Mouse (Mus musculus): ENCODE measurements around the gene Bst1. TPM values are rescaled to one million over a fixed set of nuclear protein-coding genes. Genes with fewer than 3 reads are reported as not detected.
A peak's percentile ranks its signal among the peaks of the same experiment; 100 is the strongest.

Bst1 gene
- polyA plus RNA-seq, 1 experiment = 2.0 TPM

GRCm38 (mm10) chr5:43848275-43848674, 29.6 kb downstream of the Bst1 start:
- Histone ChIP-seq H3K36me3 (replicated peaks; ENCODE audit: low read length) (no peaks in the 10 kb centered on the region), H3K4me3 (replicated peaks) (peak overlapping the region; percentile 77), H3K9me3 (peaks cover 16% of the 10 kb centered on the region), H3K4me1 (peaks cover 25% of the 10 kb centered on the region), H3K27me3 (replicated peaks) (peaks cover 6% of the 10 kb centered on the region)
- TF ChIP-seq FLI1 (IDR thresholded peaks at IDR 0.05; ENCODE audit: low read length) = no peak
- no peak for TF ChIP-seq GATA1 (IDR thresholded peaks at IDR 0.05; ENCODE audit: borderline replicate concordance, low read length)

GRCm38 (mm10) chr5:43853096-43853867, 34.6 kb downstream of the Bst1 start:
- peaks cover 15% of the 10 kb centered on the region; the same call in 1 of the 2 replicates for H3K9me3 ChIP-seq
- peaks cover 47% of the 10 kb centered on the region for H3K4me1 ChIP-seq
- peaks cover 4% of the 10 kb centered on the region for H3K36me3 ChIP-seq (replicated peaks; ENCODE audit: low read length)
- H3K27me3 ChIP-seq (replicated peaks) = no peaks in the 10 kb centered on the region
- no peak overlapping the region for H3K4me3 ChIP-seq (replicated peaks)
- TF ChIP-seq GATA1 (IDR thresholded peaks at IDR 0.05; ENCODE audit: borderline replicate concordance, low read length) = no peak
- TF ChIP-seq FLI1 (IDR thresholded peaks at IDR 0.05; ENCODE audit: low read length) = no peak

GRCm38 (mm10) chr5:43853868-43854488, 35.3 kb downstream of the Bst1 start:
- Histone ChIP-seq H3K9me3 (peaks cover 15% of the 10 kb centered on the region; the same call in 1 of the 2 replicates), H3K4me3 (replicated peaks) (no peak overlapping the region)
- TF ChIP-seq GATA1 (IDR thresholded peaks at IDR 0.05; ENCODE audit: borderline replicate concordance, low read length) (no peak), FLI1 (IDR thresholded peaks at IDR 0.05; ENCODE audit: low read length) (no peak)

GRCm38 (mm10) chr5:43855769-43856168, 37.1 kb downstream of the Bst1 start:
- no peak for TF ChIP-seq GATA1 (IDR thresholded peaks at IDR 0.05; ENCODE audit: borderline replicate concordance, low read length)
- TF ChIP-seq FLI1 (IDR thresholded peaks at IDR 0.05; ENCODE audit: low read length) = no peak
- H3K27me3 ChIP-seq (replicated peaks) = no peaks in the 10 kb centered on the region
- no peak overlapping the region for H3K4me3 ChIP-seq (replicated peaks)
- H3K4me1 ChIP-seq = peaks cover 46% of the 10 kb centered on the region
- H3K36me3 ChIP-seq (replicated peaks; ENCODE audit: low read length) = peaks cover 4% of the 10 kb centered on the region
- peaks cover 19% of the 10 kb centered on the region; the same call in 1 of the 2 replicates for H3K9me3 ChIP-seq

More at GRCm38 (mm10) chr5:43853868-43854488, 35.3 kb downstream of the Bst1 start:
- Histone ChIP-seq H3K27me3 (replicated peaks) (no peaks in the 10 kb centered on the region), H3K36me3 (replicated peaks; ENCODE audit: low read length) (peaks cover 4% of the 10 kb centered on the region), H3K4me1 (peaks cover 44% of the 10 kb centered on the region)

- H3K36me3 ChIP-seq (replicated peaks; ENCODE audit: low read length) = peaks cover 4% of the 10 kb centered on the region
- peaks cover 16% of the 10 kb centered on the region; the same call in 1 of the 2 replicates for H3K9me3 ChIP-seq
- peaks cover 41% of the 10 kb centered on the region for H3K4me1 ChIP-seq
- no peak overlapping the region for H3K4me3 ChIP-seq (replicated peaks)
- no peaks in the 10 kb centered on the region for H3K27me3 ChIP-seq (replicated peaks)
- no peak for TF ChIP-seq GATA1 (IDR thresholded peaks at IDR 0.05; ENCODE audit: borderline replicate concordance, low read length)
- TF ChIP-seq FLI1 (IDR thresholded peaks at IDR 0.05; ENCODE audit: low read length) = no peak
Observed at GRCm38 (mm10) chr5:43859663-43860062, 41.0 kb downstream of the Bst1 start.

GRCm38 (mm10) chr5:43860096-43860495, 41.4 kb downstream of the Bst1 start:
- peaks cover 41% of the 10 kb centered on the region for H3K4me1 ChIP-seq
- peaks cover 4% of the 10 kb centered on the region for H3K36me3 ChIP-seq (replicated peaks; ENCODE audit: low read length)

GRCm38 (mm10) chr5:43860670-43861431, 42.2 kb downstream of the Bst1 start:
- TF ChIP-seq FLI1 (IDR thresholded peaks at IDR 0.05; ENCODE audit: low read length) (no peak), GATA1 (IDR thresholded peaks at IDR 0.05; ENCODE audit: borderline replicate concordance, low read length) (no peak)

More at GRCm38 (mm10) chr5:43860096-43860495, 41.4 kb downstream of the Bst1 start:
- TF ChIP-seq GATA1 (IDR thresholded peaks at IDR 0.05; ENCODE audit: borderline replicate concordance, low read length) (no peak), FLI1 (IDR thresholded peaks at IDR 0.05; ENCODE audit: low read length) (no peak)
- Histone ChIP-seq H3K9me3 (peaks cover 16% of the 10 kb centered on the region; the same call in 1 of the 2 replicates), H3K4me3 (replicated peaks) (no peak overlapping the region), H3K27me3 (replicated peaks) (no peaks in the 10 kb centered on the region)

GRCm38 (mm10) chr5:43863642-43864041, 45.0 kb downstream of the Bst1 start:
- Histone ChIP-seq H3K36me3 (replicated peaks; ENCODE audit: low read length) (no peaks in the 10 kb centered on the region), H3K4me3 (replicated peaks) (no peak overlapping the region), H3K4me1 (peaks cover 57% of the 10 kb centered on the region), H3K27me3 (replicated peaks) (no peaks in the 10 kb centered on the region), H3K9me3 (peaks cover 7% of the 10 kb centered on the region; the same call in 1 of the 2 replicates)
- TF ChIP-seq GATA1 (IDR thresholded peaks at IDR 0.05; ENCODE audit: borderline replicate concordance, low read length) (no peak), FLI1 (IDR thresholded peaks at IDR 0.05; ENCODE audit: low read length) (no peak)

More at GRCm38 (mm10) chr5:43860670-43861431, 42.2 kb downstream of the Bst1 start:
- peaks cover 16% of the 10 kb centered on the region; the same call in 1 of the 2 replicates for H3K9me3 ChIP-seq
- H3K4me3 ChIP-seq (replicated peaks) = no peak overlapping the region
- H3K4me1 ChIP-seq = peaks cover 41% of the 10 kb centered on the region
- peaks cover 4% of the 10 kb centered on the region for H3K36me3 ChIP-seq (replicated peaks; ENCODE audit: low read length)
- H3K27me3 ChIP-seq (replicated peaks) = no peaks in the 10 kb centered on the region

- no peaks in the 10 kb centered on the region for H3K36me3 ChIP-seq (replicated peaks; ENCODE audit: low read length)
- peaks cover 73% of the 10 kb centered on the region for H3K4me1 ChIP-seq
- H3K9me3 ChIP-seq = no peaks in the 10 kb centered on the region
- H3K27me3 ChIP-seq (replicated peaks) = no peaks in the 10 kb centered on the region
- peak overlapping the region; percentile 74 for H3K4me3 ChIP-seq (replicated peaks)
- TF ChIP-seq GATA1 (IDR thresholded peaks at IDR 0.05; ENCODE audit: borderline replicate concordance, low read length) (no peak), FLI1 (IDR thresholded peaks at IDR 0.05; ENCODE audit: low read length) (no peak)
Observed at GRCm38 (mm10) chr5:43865316-43865715, 46.6 kb downstream of the Bst1 start.
